ENCODE assay signal across 8 mouse cellular contexts in the genomic region with DNA sequence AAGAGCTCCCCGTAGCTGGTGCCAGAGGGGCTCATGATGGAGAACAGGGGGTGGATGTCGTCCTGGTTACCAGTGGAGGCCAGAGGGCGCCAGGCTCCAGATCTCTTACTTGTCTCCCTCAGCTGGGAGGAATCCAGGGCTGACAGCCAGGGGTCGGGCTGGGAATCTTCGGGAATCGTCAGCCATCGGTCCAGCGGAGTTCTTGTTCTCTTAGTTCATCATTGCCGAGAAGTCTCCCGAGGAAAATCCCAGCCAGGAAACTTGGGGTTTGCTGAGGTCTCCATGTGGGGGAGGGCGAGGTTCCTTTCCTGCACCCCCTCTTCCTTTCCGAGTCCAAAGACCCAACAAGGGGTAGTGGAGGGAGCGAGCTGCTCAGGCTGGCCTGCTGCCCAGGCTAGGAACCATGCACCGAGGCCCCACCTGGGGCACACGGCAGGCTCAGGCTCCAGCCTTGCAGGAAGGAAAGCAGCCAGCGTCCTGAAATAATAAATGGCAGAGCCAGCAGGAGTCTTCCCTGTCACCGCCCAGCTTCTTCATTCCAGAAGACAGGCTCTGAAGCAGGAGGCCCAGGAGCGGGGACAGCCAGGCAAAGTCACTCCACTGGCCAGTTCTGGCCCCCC. TPM values are rescaled to one million over a fixed set of nuclear protein-coding genes. Genes with fewer than 3 reads are reported as not detected.
DNase-seq lines count a peak whose midpoint lies in the region; ATAC-seq and TF ChIP-seq lines count a peak whose summit lies in the region.

No protein-coding gene starts in this region.

- 0 out of 2 replicates have a peak, but pooled peaks cover 6% of the 10 kb centered on the region for H3K36me3 ChIP-seq in embryonic facial prominence, embryonic 12.5 days
- no peaks in the 10 kb centered on the region for H3K36me3 ChIP-seq in heart, embryonic 12.5 days
- no peaks in the 10 kb centered on the region for H3K36me3 ChIP-seq in kidney, embryonic 14.5 days (ENCODE audit: control insufficient read depth, insufficient read depth, low read length)
- H3K36me3 ChIP-seq in midbrain, embryonic 11.5 days (ENCODE audit: control insufficient read depth, insufficient read depth, low read length), result no peaks in the 10 kb centered on the region

- 3% methylated on average over 18 of the region's 18 CpGs for WGBS in cerebellum, adult 2 months
- 8% methylated on average over 18 of the region's 18 CpGs for WGBS in embryonic facial prominence, embryonic 12.5 days
- WGBS in heart, embryonic 12.5 days, result 8% methylated on average over 18 of the region's 18 CpGs
- WGBS in kidney, embryonic 14.5 days, result 9% methylated on average over 18 of the region's 18 CpGs
- 10% methylated on average over 18 of the region's 18 CpGs for WGBS in midbrain, embryonic 11.5 days

- no peak overlapping the region for H3K27ac ChIP-seq in cerebellum, adult 2 months (ENCODE audit: insufficient read depth, low read length)
- peak overlapping the region; percentile 75 for H3K27ac ChIP-seq in embryonic facial prominence, embryonic 12.5 days
- H3K27ac ChIP-seq in heart, embryonic 12.5 days (ENCODE audit: poor library complexity, severe bottlenecking), result peak overlapping the region; percentile 47; the same call in 1 of the 2 replicates
- H3K27ac ChIP-seq in kidney, embryonic 14.5 days (ENCODE audit: low read depth, low read length), result peak overlapping the region; percentile 39; the same call in 1 of the 2 replicates
- H3K27ac ChIP-seq in midbrain, embryonic 11.5 days (ENCODE audit: low read depth, low read length), result no peak overlapping the region

- peak overlapping the region; percentile 44 for H3K9ac ChIP-seq in embryonic facial prominence, embryonic 12.5 days
- H3K9ac ChIP-seq in heart, embryonic 12.5 days, result peak overlapping the region; percentile 38; the same call in 1 of the 2 replicates
- peak overlapping the region; percentile 14; the same call in 1 of the 2 replicates for H3K9ac ChIP-seq in kidney, embryonic 14.5 days (ENCODE audit: low read depth, low read length)
- H3K9ac ChIP-seq in midbrain, embryonic 11.5 days (ENCODE audit: low read length), result peak overlapping the region; percentile 7; the same call in 1 of the 2 replicates

- no peak overlapping the region for H3K4me3 ChIP-seq in cerebellum, adult 2 months (replicated peaks; ENCODE audit: insufficient read depth, low read depth, low read length)
- H3K4me3 ChIP-seq in embryonic facial prominence, embryonic 12.5 days, result no peak overlapping the region
- peak overlapping the region; percentile 18; the same call in 1 of the 2 replicates for H3K4me3 ChIP-seq in heart, embryonic 12.5 days
- H3K4me3 ChIP-seq in kidney, embryonic 14.5 days (ENCODE audit: low read length), result no peak overlapping the region
- H3K4me3 ChIP-seq in midbrain, embryonic 11.5 days (ENCODE audit: low read depth, low read length), result no peak overlapping the region

- ATAC-seq in embryonic facial prominence, embryonic 12.5 days (ENCODE audit: insufficient number of reproducible peaks, insufficient read depth, low FRiP score, low TSS enrichment), result no peak
- ATAC-seq in heart, embryonic 12.5 days (ENCODE audit: insufficient number of reproducible peaks, low FRiP score), result peak; percentile 38; the same call in 1 of the 2 replicates
- no peak for ATAC-seq in kidney, embryonic 14.5 days (ENCODE audit: low FRiP score, low TSS enrichment)
- no peak for ATAC-seq in midbrain, embryonic 11.5 days (ENCODE audit: low FRiP score)
- no peak for ATAC-seq in monocyte, adult 5-6 weeks (replicated peaks; ENCODE audit: insufficient number of reproducible peaks, low FRiP score, low TSS enrichment, poor library complexity, severe bottlenecking)

- H3K9me3 ChIP-seq in embryonic facial prominence, embryonic 12.5 days, result no peaks in the 10 kb centered on the region
- H3K9me3 ChIP-seq in heart, embryonic 12.5 days (replicated peaks), result no peaks in the 10 kb centered on the region
- no peaks in the 10 kb centered on the region for H3K9me3 ChIP-seq in kidney, embryonic 14.5 days (ENCODE audit: control insufficient read depth, low read length)
- no peaks in the 10 kb centered on the region for H3K9me3 ChIP-seq in midbrain, embryonic 11.5 days (ENCODE audit: control insufficient read depth, low read length)

- no peak for TF ChIP-seq CTCF in cerebellum, adult 2 months (IDR thresholded peaks at IDR 0.05; ENCODE audit: borderline replicate concordance, insufficient read depth, low read depth, low read length)

- peak overlapping the region; percentile 30 for H3K4me2 ChIP-seq in embryonic facial prominence, embryonic 12.5 days (replicated peaks)
- peak overlapping the region; percentile 61 for H3K4me2 ChIP-seq in heart, embryonic 12.5 days
- peak overlapping the region; percentile 23; the same call in 1 of the 2 replicates for H3K4me2 ChIP-seq in kidney, embryonic 14.5 days (replicated peaks; ENCODE audit: low read depth, low read length)
- H3K4me2 ChIP-seq in midbrain, embryonic 11.5 days, result no peak overlapping the region; the same call in 1 of the 2 replicates

- peak; percentile 42 to 51 for DNase-seq in cerebellum, adult 2 months
- DNase-seq in cerebellum, adult 11 months, result no peak
- peak; percentile 91 for DNase-seq in midbrain, embryonic 11.5 days (ENCODE audit: low spot score, missing footprints)
- DNase-seq in urinary bladder, postnatal 36 days (ENCODE audit: low spot score in 2 of 2), result peak; percentile 53 to 80

- peaks cover 10% of the 10 kb centered on the region for H3K4me1 ChIP-seq in cerebellum, adult 2 months (ENCODE audit: control insufficient read depth, insufficient read depth, low read length)
- H3K4me1 ChIP-seq in embryonic facial prominence, embryonic 12.5 days, result peaks cover 43% of the 10 kb centered on the region
- H3K4me1 ChIP-seq in heart, embryonic 12.5 days (replicated peaks), result peaks cover 28% of the 10 kb centered on the region
- peaks cover 24% of the 10 kb centered on the region for H3K4me1 ChIP-seq in kidney, embryonic 14.5 days (ENCODE audit: control insufficient read depth, insufficient read depth, low read length)
- peaks cover 21% of the 10 kb centered on the region for H3K4me1 ChIP-seq in midbrain, embryonic 11.5 days (ENCODE audit: control insufficient read depth, insufficient read depth, low read length)

- no peaks in the 10 kb centered on the region for H3K27me3 ChIP-seq in cerebellum, adult 2 months (ENCODE audit: control insufficient read depth, insufficient read depth, low read length)
- H3K27me3 ChIP-seq in embryonic facial prominence, embryonic 12.5 days, result no peaks in the 10 kb centered on the region
- H3K27me3 ChIP-seq in heart, embryonic 12.5 days (replicated peaks), result peaks cover 18% of the 10 kb centered on the region
- no peaks in the 10 kb centered on the region for H3K27me3 ChIP-seq in kidney, embryonic 14.5 days (ENCODE audit: control insufficient read depth, insufficient read depth, low read length)
- no peaks in the 10 kb centered on the region; the same call in 1 of the 2 replicates for H3K27me3 ChIP-seq in midbrain, embryonic 11.5 days (ENCODE audit: control insufficient read depth, insufficient read depth, low read length)

- no peak for TF ChIP-seq POLR2A in cerebellum, adult 2 months (IDR thresholded peaks at IDR 0.05; ENCODE audit: borderline replicate concordance, insufficient read depth, low read length)

RNA-seq across cellular contexts. Expression of gene Asap3, which starts 12.5 kb away (rescaled TPM):
- 5.5 and 6.3 TPM in 2 replicates for polyA plus RNA-seq in cerebellum, adult 2 months (2012; rRNA removed)
- 13.1 and 13.3 TPM in 2 replicates for polyA plus RNA-seq in embryonic facial prominence, embryonic 12.5 days (2016; fragmentation: Nextera tagmentation; extraction: Ambion mirVana)
- 2.9 and 3.4 TPM in 2 replicates for polyA plus RNA-seq in heart, embryonic 12.5 days (2016; fragmentation: Nextera tagmentation; extraction: Ambion mirVana)
- polyA plus RNA-seq in kidney, embryonic 14.5 days (2014; fragmentation: Nextera tagmentation; extraction: Ambion mirVana), result 2.0 and 3.0 TPM in 2 replicates
- polyA plus RNA-seq in midbrain, embryonic 11.5 days (2014; fragmentation: Nextera tagmentation; extraction: Ambion mirVana), result 2.8 and 3.2 TPM in 2 replicates
- total RNA-seq in monocyte, adult 5-6 weeks (2017), result not detected in 3 replicates

RNA-seq across cellular contexts. Expression of gene Tcea3, which starts 28.8 kb away (rescaled TPM):
- polyA plus RNA-seq in cerebellum, adult 2 months (2012; rRNA removed), result 1.2 and 1.6 TPM in 2 replicates
- 2.9 and 4.1 TPM in 2 replicates for polyA plus RNA-seq in embryonic facial prominence, embryonic 12.5 days (2016; fragmentation: Nextera tagmentation; extraction: Ambion mirVana)
- 56.9 and 57.6 TPM in 2 replicates for polyA plus RNA-seq in heart, embryonic 12.5 days (2016; fragmentation: Nextera tagmentation; extraction: Ambion mirVana)
- 5.4 and 6.3 TPM in 2 replicates for polyA plus RNA-seq in kidney, embryonic 14.5 days (2014; fragmentation: Nextera tagmentation; extraction: Ambion mirVana)
- 1.5 and 1.7 TPM in 2 replicates for polyA plus RNA-seq in midbrain, embryonic 11.5 days (2014; fragmentation: Nextera tagmentation; extraction: Ambion mirVana)
- 20.6 to 37.7 TPM (median 29.0 TPM) in 3 replicates for total RNA-seq in monocyte, adult 5-6 weeks (2017)

RNA-seq across cellular contexts. Expression of gene E2f2, which starts 46.5 kb away (rescaled TPM):
- polyA plus RNA-seq in cerebellum, adult 2 months (2012; rRNA removed), result 0.27 and 0.74 TPM in 2 replicates
- 8.3 and 8.7 TPM in 2 replicates for polyA plus RNA-seq in embryonic facial prominence, embryonic 12.5 days (2016; fragmentation: Nextera tagmentation; extraction: Ambion mirVana)
- polyA plus RNA-seq in heart, embryonic 12.5 days (2016; fragmentation: Nextera tagmentation; extraction: Ambion mirVana), result 8.1 and 9.3 TPM in 2 replicates
- polyA plus RNA-seq in kidney, embryonic 14.5 days (2014; fragmentation: Nextera tagmentation; extraction: Ambion mirVana), result 5.7 and 6.0 TPM in 2 replicates
- polyA plus RNA-seq in midbrain, embryonic 11.5 days (2014; fragmentation: Nextera tagmentation; extraction: Ambion mirVana), result 6.8 and 8.0 TPM in 2 replicates
- 18.1 to 19.7 TPM (median 18.4 TPM) in 3 replicates for total RNA-seq in monocyte, adult 5-6 weeks (2017)

Comparison
In these comparisons a context has a peak if more than half of its experiments do, and no peak if none do; other contexts are left out.
1. H3K27ac ChIP-seq: peak in embryonic facial prominence, embryonic 12.5 days (single experiment), heart, embryonic 12.5 days (single experiment) and kidney, embryonic 14.5 days (single experiment); none in cerebellum, adult 2 months (single experiment) and midbrain, embryonic 11.5 days (single experiment).
2. Peak in every context shown above with its lines, with median percentiles within 50 percentile points of each other: H3K9ac ChIP-seq.